Mouse (Mus musculus) erythroblast, adult 5-6 weeks (primary cell): ENCODE measurements around the gene Lcp2. TPM values are rescaled to one million over a fixed set of nuclear protein-coding genes. Genes with fewer than 3 reads are reported as not detected.

Experiments
- ATAC-seq: replicated peaks from 2 replicates; pipeline ENCODE4 v1.8.0; 2016; ENCODE audit warnings: moderate number of reproducible peaks, mild to moderate bottlenecking, moderate TSS enrichment, inconsistent platforms; ENCODE audit not compliant: poor library complexity, low FRiP score, severe bottlenecking
- total RNA-seq, 2 experiments: library from RNA; stranded (forward) in 1 of 2; stranded (reverse) in 1 of 2; fragments of 150-400 nt in 1 of 2; fragments of 200-764, 138-1000 nt in 1 of 2; gene quantifications; 2 replicates each; pipeline versions ENCODE4 v1.2.3 to v1.2.4; 2015 to 2017; ENCODE audit warnings: low replicate concordance in 2 of 2

Gene Lcp2
- total RNA-seq, 2 experiments from 2014 or later, result 20.1 to 59.8 TPM

DNA sequence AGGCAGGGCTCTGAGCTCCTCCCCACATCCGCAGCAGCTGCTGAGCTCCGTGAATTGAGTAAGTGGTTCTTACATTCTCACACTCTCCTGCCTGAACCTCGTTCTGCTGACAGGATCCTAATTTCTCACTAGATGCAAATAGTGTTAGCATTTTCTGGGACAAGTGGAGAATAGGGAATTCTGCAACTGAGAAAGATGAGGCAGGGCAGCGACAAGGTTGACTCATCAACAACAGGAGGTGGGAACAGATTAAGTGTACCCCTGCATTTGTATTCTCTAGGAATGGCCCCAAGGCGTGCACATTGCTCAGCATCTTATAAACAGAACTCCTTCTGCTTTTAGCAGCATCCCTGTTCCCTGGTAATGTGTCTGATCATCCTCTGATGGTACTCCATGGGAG is 6.7 kb upstream of the Lcp2 start:
- no peak for ATAC-seq

DNA sequence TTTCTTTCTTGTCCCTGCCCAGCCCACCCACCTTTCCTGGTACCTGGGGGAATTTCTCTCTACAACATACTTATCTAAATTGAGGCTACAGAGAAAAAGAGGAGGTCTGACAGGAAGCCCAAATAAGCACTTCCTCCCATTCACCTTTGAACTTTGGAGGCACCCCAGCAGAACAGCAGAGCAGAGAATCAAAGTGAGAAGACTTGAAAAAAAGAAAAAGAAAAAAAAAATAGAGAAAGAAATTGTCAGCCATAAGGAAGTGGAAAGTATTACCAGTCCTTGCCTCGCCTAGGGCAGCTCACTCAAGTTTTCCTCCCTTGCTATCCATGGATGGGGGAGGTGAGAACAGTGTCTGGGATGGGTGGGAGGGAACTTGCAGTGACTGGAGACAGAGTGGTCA is 3.9 kb upstream of the Lcp2 start:
- ATAC-seq, result no peak

GRCm38 (mm10) chr11:34047542-34047937 is 820 bp downstream of the Lcp2 start:
- no peak for ATAC-seq

DNA sequence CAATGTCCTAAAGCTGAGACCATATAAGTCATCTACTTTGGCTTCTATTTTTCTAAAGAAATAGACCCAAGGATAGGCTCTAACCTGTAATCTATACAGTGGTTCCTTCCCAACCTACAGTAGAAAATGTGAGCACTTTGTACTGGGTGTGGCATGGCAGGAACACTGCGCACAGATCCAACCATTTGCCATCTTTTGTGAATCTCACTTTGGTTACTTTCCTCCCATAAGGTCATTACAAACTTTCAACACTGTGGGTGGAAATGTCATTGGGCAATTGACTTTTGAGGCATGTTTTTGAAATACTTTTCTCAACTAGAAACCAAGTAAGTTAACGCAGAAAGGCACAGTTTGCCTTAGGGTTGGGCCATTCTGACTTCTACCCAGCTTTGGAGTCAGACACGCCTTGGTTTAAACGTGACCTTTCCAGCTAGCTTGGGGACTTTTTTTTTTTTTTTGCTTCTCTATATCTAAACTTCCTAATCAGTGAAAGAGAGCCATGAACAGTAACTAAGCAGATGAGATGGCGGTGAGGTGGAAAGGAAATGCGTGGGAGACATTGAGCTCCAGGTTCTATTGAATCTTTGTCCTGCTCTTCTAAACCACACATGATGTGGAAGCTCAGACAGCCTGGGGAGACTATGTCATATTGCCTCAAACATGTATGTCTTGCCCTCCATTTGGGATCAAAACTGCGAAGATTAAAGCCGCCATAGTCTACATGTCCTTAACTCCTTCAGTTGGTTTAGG is 1.8 kb downstream of the Lcp2 start:
- no peak for ATAC-seq

DNA sequence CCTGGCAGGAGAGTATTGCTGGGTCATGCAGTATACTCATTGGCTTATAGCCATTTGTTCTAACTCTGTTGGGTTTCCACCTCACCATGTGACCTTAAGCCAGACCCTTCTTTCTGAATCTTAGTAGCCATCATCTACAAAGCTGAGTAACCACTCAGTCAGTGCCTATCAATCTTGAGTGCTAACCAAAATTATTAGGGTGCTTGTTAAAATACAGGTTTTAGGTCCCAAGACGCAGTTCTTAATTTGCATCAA is 2.3 kb downstream of the Lcp2 start:
- ATAC-seq, result no peak

DNA sequence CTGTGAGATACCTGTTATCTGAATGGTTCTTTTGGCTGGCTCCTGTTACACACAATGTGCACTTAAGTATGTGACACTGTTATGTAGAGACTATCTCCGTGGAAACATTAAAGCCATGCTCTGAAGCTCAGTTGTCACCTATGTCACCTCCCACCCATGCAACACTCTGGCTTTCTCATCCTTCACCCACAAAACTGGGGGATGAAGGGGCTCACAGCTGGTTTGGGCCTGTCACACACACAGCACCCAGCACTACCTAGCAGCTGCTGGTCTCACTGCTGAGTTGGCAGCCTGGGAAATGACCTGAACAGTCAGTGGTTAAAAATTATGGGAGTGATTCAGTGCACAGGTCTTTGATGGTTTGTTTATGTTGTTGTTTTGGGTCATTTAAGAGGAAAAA is 3.3 kb downstream of the Lcp2 start:
- no peak for ATAC-seq

DNA sequence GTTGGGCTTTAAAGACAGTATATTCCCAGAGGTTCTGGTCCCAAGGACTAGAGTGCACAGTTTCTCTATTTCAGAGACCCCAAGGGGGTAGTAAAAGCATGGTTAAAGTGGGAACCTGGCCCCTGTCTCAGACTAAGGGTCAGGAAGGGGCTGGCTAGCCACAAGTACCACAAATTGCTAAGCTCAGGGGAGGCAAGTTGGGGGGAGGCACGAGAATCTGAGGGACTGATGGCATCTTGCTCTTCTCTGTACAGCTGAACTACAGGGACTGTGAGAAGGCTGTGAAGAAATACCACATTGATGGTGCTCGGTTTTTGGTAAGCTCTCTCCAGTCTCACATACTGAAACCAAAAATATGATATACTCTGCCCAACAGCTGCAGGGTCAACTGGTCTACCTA is 3.9 kb downstream of the Lcp2 start:
- ATAC-seq, result no peak

DNA sequence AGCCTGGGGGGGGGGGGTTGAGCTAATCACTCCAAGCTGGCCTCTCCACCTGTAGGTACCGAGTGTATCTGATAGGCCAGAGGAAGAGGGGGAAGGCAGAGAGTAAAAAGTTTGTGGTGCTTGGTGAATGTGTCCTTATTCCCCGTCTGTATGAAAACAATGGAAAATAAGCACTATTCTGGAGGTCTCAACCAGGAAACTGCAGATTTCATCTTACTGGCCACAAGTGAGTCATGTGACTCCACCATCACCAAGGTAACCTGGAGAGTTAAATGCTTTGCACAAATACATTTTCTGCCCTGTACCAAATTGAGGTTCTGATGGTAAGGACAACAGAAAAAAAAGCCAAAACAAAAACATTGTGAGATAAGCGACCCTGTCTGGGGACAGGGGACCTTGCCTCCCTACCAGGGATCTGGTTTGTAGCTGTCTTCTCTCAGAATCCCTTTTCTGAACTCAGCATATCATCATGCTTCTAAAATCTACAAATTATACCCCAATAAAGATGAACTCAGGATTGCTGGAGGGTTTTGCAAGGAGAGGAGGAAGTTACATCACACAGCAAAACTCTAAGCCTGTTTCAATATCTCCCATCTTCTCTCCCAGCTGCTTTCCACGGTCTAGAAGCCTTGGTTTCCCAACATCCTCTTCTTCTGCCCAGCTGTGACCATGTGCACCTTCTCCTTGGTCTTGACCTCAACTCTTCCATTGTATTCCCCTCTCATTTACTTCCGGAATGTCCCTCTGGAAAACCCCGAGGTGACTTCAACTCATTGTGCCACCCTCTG is 6.5 kb downstream of the Lcp2 start:
- no peak for ATAC-seq

GRCm38 (mm10) chr11:34054031-34054727 is 7.5 kb downstream of the Lcp2 start:
- ATAC-seq, result no peak

- no peak for ATAC-seq
These were observed 10.0 kb downstream of the Lcp2 start for GRCm38 (mm10) chr11:34056715-34057114.

DNA sequence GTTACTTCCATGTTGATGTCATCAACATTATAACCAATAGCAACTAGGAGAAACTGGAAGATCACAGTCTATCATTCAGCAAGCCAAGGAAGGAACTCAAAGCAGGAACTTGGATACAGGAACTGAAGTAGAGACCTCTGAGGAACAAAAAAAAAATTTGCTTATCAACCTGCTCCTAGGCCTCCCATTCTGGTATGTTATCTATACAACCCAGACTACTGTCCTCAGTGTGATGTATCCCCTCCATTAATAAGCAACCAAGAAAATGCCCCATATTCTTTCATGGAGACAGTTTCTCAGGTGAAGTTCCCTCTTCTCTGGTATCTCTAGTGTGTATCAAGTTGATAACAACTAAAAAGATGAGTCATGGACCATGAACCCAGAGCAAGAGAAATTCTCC is 11.6 kb downstream of the Lcp2 start:
- ATAC-seq, result no peak

DNA sequence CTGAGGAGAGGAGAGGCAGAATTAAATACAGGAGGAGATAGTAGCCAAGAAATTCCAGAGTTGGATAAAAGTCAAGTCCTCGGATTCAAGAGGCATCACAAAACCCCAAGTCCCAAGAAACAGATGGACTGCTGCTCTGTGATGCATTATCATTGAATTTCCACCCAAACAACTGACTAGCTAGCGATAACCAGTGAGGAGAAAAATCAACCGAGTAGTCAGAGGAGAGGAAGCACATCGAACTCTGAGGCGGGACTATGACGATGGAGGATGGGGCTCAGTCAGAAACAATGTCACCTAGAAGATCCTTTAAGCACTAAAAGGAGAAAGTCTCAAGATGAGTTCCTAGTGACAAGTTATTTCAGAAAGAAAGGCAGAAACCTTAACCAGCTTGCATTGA is 12.2 kb downstream of the Lcp2 start:
- ATAC-seq, result no peak

DNA sequence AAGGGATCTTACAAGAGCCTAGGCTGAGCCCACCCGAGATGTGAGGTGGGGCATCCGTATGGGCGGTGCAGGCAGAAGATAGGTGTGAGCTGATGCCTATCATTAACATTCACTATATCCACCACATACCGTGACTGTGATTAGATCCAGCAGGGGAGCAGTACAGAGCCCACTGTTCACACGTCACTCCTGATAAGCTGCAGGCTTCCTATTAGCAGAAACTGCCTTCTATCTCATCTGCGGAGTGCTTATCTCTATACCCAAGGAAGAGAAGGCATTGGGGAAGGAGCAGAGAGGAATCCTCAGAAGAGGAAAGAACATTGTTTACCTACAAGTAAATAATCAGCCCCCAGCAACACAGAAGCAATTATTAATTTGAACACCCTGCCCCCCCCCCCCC is 15.0 kb downstream of the Lcp2 start:
- no peak for ATAC-seq

- no peak for ATAC-seq
These were observed 16.5 kb downstream of the Lcp2 start for GRCm38 (mm10) chr11:34063257-34063656.

DNA sequence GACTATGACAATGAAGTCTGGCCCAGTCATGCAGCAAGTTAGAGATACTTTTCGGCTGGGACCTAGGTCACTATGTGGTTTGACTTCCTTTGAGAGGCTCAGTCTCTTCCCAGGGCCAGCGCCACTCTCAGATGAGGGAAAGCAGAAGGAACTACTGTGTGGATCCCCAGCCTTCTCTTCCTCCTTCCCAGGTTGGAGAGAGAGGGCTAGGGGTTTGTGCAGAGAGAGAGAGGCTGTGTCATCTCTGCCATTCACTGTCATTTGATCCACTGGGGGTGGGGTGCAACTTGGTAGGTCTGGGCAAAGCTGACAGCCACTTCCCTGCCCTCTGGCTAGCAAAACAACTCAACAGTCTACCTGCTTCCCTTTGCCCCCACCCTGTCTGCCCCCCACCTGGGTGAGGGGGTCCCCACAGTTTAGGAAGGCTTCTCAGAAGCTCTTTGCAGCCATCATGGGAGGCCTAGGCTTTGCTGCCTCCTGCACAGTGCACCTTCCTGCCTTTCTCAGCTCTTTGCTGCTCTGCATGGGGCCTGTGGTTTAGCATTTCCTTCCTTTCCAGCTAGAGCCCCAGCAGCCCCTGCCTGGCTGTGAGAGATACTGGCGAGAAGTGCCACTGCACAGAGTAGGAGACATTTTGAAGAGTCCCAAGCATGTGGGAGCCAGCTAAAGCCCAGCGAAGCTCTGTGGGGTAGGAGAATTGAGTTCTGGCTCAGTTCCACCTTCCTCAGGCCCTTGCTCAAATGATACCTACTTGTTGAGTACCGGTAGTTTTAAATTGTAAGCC is 17.2 kb downstream of the Lcp2 start:
- ATAC-seq, result no peak

DNA sequence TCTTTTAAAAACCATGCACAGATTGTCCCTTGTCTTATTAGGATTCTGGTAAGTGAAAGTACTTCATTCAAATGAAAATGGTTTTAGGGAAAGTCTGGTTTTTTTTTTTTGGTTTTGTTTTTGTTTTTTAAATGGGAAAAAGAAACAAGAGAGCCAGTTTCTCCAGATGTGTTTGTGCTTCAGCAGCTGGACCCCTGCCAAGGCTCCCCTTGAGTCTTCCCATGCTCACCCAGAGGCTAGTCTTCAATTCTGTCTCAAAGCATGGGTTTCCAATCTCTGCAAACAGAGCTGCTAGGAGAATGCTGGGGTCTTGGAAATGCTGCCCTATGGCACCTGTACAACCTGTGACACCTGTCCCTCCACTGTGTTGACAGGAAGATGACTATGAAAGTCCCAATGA is 23.9 kb downstream of the Lcp2 start:
- ATAC-seq, result no peak

- ATAC-seq, result no peak
These were observed 25.6 kb downstream of the Lcp2 start for GRCm38 (mm10) chr11:34072309-34072708.

DNA sequence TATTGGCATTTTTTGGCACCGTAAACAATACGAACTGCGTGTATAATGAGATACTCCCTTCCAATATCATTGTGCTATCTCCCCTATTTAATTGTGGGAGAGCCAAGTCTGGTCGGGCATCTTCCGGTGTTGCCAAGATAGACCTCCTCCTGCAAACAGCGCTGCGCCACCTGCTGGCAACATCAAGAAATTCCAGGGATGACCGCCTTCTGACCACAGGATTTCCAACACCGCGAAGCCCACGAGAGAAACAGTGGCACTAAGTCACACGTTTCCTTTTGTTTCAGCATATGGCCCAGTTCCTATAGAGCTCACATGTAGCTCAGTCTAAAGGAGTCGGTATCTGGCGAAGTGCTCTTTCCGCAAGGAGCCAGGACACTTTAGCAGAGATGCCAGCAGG is 27.1 kb downstream of the Lcp2 start:
- ATAC-seq, result peak; percentile 60

DNA sequence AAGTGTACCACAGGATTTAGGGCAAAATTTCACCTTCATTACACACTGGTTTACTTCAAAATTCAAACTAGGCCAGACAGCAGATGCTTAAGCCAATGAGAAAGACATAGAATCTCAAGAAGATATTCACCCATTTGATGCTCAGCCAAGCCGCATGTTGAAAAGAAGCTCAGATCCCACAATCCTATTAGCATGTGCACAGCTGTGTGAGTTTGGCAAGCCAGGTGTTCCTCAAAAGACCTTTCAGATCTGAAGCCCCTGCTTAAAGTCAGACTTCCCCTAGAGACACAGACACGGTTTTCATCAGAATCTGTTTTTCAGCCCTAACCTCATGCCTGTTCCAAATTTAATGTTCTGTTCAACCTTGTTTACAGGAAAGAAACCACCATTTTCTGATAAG is 31.1 kb downstream of the Lcp2 start:
- ATAC-seq, result no peak

GRCm38 (mm10) chr11:34078581-34078980 is 31.9 kb downstream of the Lcp2 start:
- ATAC-seq, result no peak
